Mouse (Mus musculus) large intestine, adult 2 months (tissue): ENCODE results near the gene Trim80. TPM values are rescaled to one million over a fixed set of nuclear protein-coding genes. Genes with fewer than 3 reads are reported as not detected.
"Not testable (repeated sequence)": the region's sequence is repeated elsewhere in the genome, so short reads cannot be mapped to it uniquely, and the experiment has no call there.

Source experiments
- DNase-seq: peaks from one replicate; pipeline ENCODE4 v3.0.0-alpha.2; 2012; ENCODE audit warnings: low read depth, low spot score
- WGBS: fragments of 180-500 bp; shearing (Covaris S2); methylation state at CpG from one replicate; pipeline ENCODE4 v1.1.7; 2018; 5-methylcytosine and 5-hydroxymethylcytosine counted together
- polyA plus RNA-seq: library from polyadenylated mRNA; depleted of rRNA; stranded (reverse); fragments of >200 nt; gene quantifications from 2 replicates; pipeline ENCODE4 v1.2.3, GENCODE M21; 2012; rRNA removed

Gene Trim80
- polyA plus RNA-seq, 1 experiment = 0.86 TPM

DNA sequence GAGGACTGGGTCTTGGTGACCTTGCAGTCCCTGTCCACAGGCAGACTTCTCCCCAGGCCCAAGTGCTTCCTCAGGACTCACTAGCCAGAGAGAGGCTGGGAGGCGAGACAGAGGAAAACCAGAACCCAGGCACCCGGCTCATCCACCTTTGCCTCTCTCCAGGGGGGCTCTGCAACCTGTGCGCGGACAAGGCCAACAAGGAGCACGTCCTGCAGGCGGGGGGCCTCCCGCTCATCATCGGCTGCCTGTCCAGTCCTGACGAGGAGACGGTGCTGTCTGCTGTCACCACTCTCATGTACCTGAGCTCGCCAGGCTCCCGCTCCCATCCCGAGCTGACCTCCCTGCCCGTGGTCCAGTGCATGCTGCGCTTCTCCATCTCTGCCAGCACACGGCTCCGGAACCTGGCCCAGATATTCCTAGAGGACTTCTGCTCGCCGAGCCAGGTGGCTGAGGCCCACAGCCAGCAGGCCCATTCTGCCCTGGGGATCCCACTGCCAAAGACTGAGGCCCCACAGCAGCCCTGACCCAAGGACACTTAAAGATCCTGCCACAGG, 48.3 kb downstream of the Trim80 start:
- 90% methylated on average over 19 of the region's 19 CpGs for WGBS
- DNase-seq = no peak

DNA sequence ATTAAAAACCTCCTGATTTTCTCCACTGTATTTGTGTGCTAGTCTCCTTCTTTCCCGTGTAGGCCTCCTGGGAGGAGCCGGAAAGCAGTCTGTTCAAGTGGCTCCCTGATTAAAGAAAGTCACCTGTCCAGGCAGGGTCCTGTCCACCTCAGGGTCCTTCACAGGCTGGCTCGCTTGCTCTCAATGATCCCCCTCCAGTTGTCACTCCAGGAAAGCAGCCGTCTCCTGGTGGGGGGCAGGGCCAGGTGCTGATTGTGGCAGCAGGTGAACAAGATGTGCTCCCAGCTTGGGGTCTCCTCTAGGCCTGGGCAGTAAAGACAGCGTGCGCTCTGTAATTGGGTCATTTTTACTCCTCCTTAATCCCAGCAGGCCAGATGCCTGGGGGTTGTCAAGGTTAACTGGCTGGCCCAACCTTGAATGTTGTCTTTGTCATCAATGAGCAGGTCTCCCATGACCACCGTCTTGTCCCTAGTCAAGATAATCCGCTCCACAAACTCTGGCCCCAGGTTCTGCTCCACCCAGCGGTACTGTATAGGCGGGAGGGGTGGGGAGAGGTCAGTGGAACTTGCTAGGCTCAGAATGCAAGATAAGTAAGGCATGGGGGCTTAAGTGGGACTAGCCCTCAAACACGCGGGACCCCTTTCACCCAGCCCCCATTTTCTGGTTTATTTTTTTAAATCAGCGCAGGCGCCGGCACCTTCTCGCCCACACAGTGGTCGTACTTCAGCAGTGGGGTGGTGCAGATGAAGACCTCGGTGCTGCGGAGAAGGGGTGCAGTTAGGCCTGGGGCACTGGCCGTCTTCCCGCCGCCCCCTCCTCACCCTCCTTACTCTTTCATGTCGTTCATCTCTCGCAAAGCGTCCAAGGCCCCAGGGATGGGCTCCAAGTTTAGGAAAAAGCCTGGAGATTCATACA, 50.4 kb downstream of the Trim80 start:
- no peak for DNase-seq
- WGBS = 19% methylated on average over 25 of the region's 25 CpGs

DNA sequence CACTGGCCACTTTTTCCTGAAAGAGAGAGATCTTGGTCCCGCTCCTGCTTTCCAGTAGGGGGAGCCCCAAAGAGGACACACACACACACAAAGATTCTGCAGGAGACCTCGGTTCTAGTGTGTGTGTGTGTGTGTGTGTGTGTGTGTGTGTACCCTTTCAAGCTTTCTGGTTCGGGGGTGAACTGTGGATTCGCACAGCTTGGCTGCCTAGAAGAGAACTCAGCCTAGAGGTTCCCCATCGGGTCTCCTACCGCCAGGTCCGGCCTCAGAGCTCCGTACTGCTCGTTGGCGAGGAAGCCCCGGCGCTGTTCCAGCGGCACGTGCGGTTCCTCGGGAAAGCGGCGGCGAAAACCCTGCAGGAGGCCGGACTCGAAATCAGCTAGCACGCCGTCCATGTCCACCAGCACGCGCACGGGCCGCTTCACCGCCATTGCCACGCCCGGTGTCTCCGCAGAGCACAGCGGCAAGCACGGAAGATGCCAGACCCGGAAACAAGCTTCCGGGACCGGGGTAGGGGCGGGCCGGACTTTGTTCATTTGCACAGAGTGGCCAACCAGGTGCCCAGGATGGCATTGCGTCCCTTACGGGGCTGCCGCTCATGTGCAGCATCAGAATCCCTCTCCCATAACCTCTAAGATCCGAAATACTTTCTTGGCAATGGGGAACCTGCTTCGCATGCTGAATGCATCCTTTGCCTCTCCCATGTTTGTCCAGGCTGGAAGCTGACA, 51.2 kb downstream of the Trim80 start, which contains the start of gene Nt5c:
Nt5c (minus strand) TSS at position 507 of the 728 bp plus-strand sequence.
- under 1% methylated on average over 43 of the region's 43 CpGs for WGBS
- peak; percentile 78 for DNase-seq

DNA sequence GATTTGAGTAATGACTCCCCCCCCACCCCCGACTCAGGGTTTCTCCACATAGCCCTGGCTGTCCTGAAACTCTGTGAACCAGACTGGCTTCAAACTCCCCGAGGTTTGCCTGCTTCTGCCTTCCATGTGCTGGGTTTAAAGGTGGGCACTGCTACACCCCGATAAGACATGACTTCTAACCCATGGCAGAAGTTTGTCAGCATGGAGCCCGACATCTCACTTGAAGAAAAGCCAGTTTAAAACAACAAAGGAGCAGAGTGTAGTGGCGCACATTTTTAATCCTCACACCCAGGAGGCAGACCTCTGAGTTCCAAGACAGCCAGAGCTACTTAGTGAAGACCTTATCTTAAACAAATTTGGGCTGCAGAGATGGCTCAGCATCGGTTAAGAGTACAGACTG, 52.0 kb downstream of the Trim80 start:
- no peak for DNase-seq
- 25% methylated on average over 6 of the region's 6 CpGs for WGBS

DNA sequence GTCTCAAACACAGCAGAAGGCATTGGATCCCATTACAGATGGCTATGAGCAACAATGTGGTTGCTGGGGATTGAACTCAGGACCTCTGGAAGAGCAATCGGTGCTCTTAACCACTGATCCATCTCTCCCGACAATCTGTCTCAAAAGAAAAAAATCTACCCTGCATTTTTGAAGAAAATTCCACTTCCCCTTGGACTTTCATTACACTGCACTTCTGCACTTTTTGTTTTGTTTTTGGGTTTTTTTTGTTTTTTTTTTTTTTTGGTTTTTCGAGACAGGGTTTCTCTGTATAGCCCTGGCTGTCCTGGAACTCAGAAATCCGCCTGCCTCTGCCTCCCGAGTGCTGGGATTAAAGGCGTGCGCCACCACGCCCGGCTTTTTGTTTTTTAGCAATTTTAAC, 56.2 kb downstream of the Trim80 start:
- DNase-seq = not testable (repeated sequence)
- 84% methylated on average over 9 of the region's 9 CpGs for WGBS

Other genes starting within 250 kb of the Trim80 start
- gene Grin2c, start 173.3 kb upstream of the Trim80 start, polyA plus RNA-seq = 0.04 TPM in 2 replicates
- 10.0 and 11.8 TPM in 2 replicates for gene Fdxr, start 163.5 kb upstream of the Trim80 start, polyA plus RNA-seq
- 0.51 and 0.53 TPM in 2 replicates for gene Fads6, start 142.9 kb upstream of the Trim80 start, polyA plus RNA-seq
- 0.05 and 0.63 TPM in 2 replicates for gene Otop2, start 133.4 kb upstream of the Trim80 start, polyA plus RNA-seq
- 0.02 and 0.11 TPM in 2 replicates for gene Ush1g, start 118.5 kb upstream of the Trim80 start, polyA plus RNA-seq
- gene Otop3, start 105.8 kb upstream of the Trim80 start, polyA plus RNA-seq = 0.06 and 0.12 TPM in 2 replicates
- 25.7 and 34.6 TPM in 2 replicates for gene Hid1, start 72.8 kb upstream of the Trim80 start, polyA plus RNA-seq
- 4.0 and 4.2 TPM in 2 replicates for gene Cdr2l, start 58.6 kb upstream of the Trim80 start, polyA plus RNA-seq
- 77.6 and 92.0 TPM in 2 replicates for gene Mrpl58, start 36.8 kb upstream of the Trim80 start, polyA plus RNA-seq
- 177 and 188 TPM in 2 replicates for gene Atp5h, start 20.6 kb upstream of the Trim80 start, polyA plus RNA-seq
- gene Kctd2, start 20.4 kb upstream of the Trim80 start, polyA plus RNA-seq = 24.2 and 29.0 TPM in 2 replicates
- 74.5 and 172 TPM in 2 replicates for gene Slc16a5, start 21.9 kb downstream of the Trim80 start, polyA plus RNA-seq
- gene Armc7, start 35.1 kb downstream of the Trim80 start, polyA plus RNA-seq = 8.0 and 9.7 TPM in 2 replicates
- gene Nt5c, start 51.3 kb downstream of the Trim80 start, polyA plus RNA-seq = 144 and 157 TPM in 2 replicates
- gene Jpt1, start 73.8 kb downstream of the Trim80 start, polyA plus RNA-seq = 503 and 505 TPM in 2 replicates
- 45.3 and 50.3 TPM in 2 replicates for gene Sumo2, start 95.7 kb downstream of the Trim80 start, polyA plus RNA-seq
- gene Nup85, start 123.9 kb downstream of the Trim80 start, polyA plus RNA-seq = 53.3 and 56.6 TPM in 2 replicates
- 31.4 and 33.2 TPM in 2 replicates for gene Mrps7, start 163.4 kb downstream of the Trim80 start, polyA plus RNA-seq
- gene Gga3, start 163.5 kb downstream of the Trim80 start, polyA plus RNA-seq = 16.2 and 20.9 TPM in 2 replicates
- 112 and 114 TPM in 2 replicates for gene Mif4gd, start 172.4 kb downstream of the Trim80 start, polyA plus RNA-seq
- gene Slc25a19, start 187.8 kb downstream of the Trim80 start, polyA plus RNA-seq = 30.4 and 36.8 TPM in 2 replicates